Mouse (Mus musculus) forebrain, postnatal 0 days (tissue): ENCODE measurements at regions not wholly inside any gene's neighbourhood (a gene's known extent, or its start where the extent isn't known, plus 50 kb on each side); places are given as distances from the start of the nearest gene placed in this dataset.

Source experiments
- ATAC-seq: fragments of 200-750 bp; cut with Nextera tagmentation; 2 replicates; pipeline ENCODE4 v1.8.0; 2017; ENCODE audit warnings: mild to moderate bottlenecking, moderate library complexity
- DNase-seq: peaks from one replicate; pipeline ENCODE4 v3.0.0-alpha.2; 2015
- H3K27ac ChIP-seq: fragments of 300-500 bp; sonication (generic); 2 replicates; pipeline ENCODE4 v1.5.1; 2014; ENCODE audit warnings: low read depth, mild to moderate bottlenecking, antibody characterized with exemption, low read length, moderate library complexity, mixed read lengths
- H3K27me3 ChIP-seq: fragments of 300-500 bp; sonication (generic); 2 replicates; pipeline ENCODE4 v1.6.1; 2014; ENCODE audit warnings: mild to moderate bottlenecking, low read length, mixed read lengths; ENCODE audit not compliant: insufficient read depth
- H3K36me3 ChIP-seq: fragments of 300-500 bp; sonication (generic); 2 replicates; pipeline ENCODE4 v1.6.1; 2014; ENCODE audit warnings: mild to moderate bottlenecking, moderate library complexity; ENCODE audit not compliant: insufficient read depth
- H3K4me1 ChIP-seq: fragments of 300-500 bp; sonication (generic); 2 replicates; pipeline ENCODE4 v1.6.1; 2014; ENCODE audit warnings: antibody characterized with exemption; ENCODE audit not compliant: insufficient read depth
- H3K4me2 ChIP-seq: fragments of 300-500 bp; sonication (generic); 2 replicates; pipeline ENCODE4 v1.6.1; 2014; ENCODE audit warnings: low read depth, mild to moderate bottlenecking, moderate library complexity
- H3K4me3 ChIP-seq: fragments of 300-500 bp; sonication (generic); 2 replicates; pipeline ENCODE4 v1.5.1; 2014; ENCODE audit warnings: low read depth, low read length, mixed read lengths
- H3K9ac ChIP-seq: fragments of 300-500 bp; sonication (generic); 2 replicates; pipeline ENCODE4 v1.6.1; 2014; ENCODE audit warnings: mild to moderate bottlenecking
- H3K9me3 ChIP-seq: fragments of 300-500 bp; sonication (generic); 2 replicates; pipeline ENCODE4 v1.6.1; 2016; ENCODE audit warnings: low read length
- CTCF ChIP-seq: sonication (generic); IDR thresholded peaks from 2 replicates; pipeline ENCODE4 v1.5.1; 2016; ENCODE audit warnings: antibody characterized with exemption, control low read depth, low read depth
- WGBS: fragments of 180-500 bp; shearing (Covaris S2); extraction: QIAGEN DNeasy Blood & Tissue Kit; methylation state at CpG from one replicate; pipeline ENCODE4 v1.1.7; 2014; 5-methylcytosine and 5-hydroxymethylcytosine counted together

DNA sequence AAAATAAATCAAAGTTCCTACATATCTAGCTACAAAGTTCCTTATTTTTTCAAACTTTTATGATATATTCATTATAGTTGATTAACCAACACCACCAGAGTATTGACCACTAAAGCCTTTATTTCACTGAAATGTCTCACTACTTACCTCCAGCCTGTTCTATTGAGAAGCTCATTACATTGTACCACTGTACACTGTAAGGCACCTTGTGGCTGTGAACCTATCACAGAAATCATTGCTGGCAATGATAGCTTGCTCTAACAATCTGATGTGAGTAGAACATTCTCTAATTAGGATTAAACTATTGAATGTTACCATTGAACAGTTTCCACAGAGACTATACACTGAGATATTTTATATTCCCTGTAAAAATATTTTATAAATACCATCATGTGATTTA is 367.2 kb upstream of the Siglech start:
- Histone ChIP-seq H3K36me3 (no peaks in the 10 kb centered on the region), H3K9me3 (no peaks in the 10 kb centered on the region), H3K27ac (no peak overlapping the region), H3K4me1 (no peaks in the 10 kb centered on the region), H3K27me3 (no peaks in the 10 kb centered on the region), H3K4me3 (no peak overlapping the region), H3K9ac (no peak overlapping the region), H3K4me2 (no peak overlapping the region)
- DNase-seq (no peak), ATAC-seq (peak; percentile 12; the same call in 1 of the 2 replicates)
- TF ChIP-seq CTCF = no peak

DNA sequence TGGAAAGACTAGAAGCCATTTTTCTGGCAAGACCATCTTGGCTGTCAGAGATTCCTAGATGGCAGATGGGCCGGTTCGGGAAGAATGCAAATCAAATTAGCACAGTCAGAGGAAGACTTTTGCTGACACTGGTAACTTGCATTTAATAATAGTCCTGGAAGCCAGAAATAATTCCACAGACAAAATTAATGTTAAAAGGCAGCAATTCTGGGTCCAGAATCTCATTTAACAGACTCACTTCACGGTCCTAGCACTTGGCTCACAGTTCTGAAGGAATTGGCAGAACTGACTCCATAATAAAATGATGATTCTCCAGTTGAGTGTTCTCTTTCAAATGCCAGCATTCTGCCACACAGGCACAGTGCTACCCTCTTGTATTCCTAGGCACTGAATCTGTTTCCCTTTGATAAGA is 366.7 kb upstream of the Siglech start:
- no peaks in the 10 kb centered on the region for H3K27me3 ChIP-seq
- ATAC-seq (peak; percentile 91), DNase-seq (peak; percentile 77)
- no peaks in the 10 kb centered on the region for H3K36me3 ChIP-seq
- no peaks in the 10 kb centered on the region for H3K9me3 ChIP-seq
- H3K4me2 ChIP-seq = no peak overlapping the region
- H3K4me1 ChIP-seq = no peaks in the 10 kb centered on the region
- no peak for TF ChIP-seq CTCF
- no peak overlapping the region for H3K9ac ChIP-seq
- H3K4me3 ChIP-seq = no peak overlapping the region
- H3K27ac ChIP-seq = no peak overlapping the region
- WGBS = 29% methylated on average over 3 of the region's 3 CpGs

DNA sequence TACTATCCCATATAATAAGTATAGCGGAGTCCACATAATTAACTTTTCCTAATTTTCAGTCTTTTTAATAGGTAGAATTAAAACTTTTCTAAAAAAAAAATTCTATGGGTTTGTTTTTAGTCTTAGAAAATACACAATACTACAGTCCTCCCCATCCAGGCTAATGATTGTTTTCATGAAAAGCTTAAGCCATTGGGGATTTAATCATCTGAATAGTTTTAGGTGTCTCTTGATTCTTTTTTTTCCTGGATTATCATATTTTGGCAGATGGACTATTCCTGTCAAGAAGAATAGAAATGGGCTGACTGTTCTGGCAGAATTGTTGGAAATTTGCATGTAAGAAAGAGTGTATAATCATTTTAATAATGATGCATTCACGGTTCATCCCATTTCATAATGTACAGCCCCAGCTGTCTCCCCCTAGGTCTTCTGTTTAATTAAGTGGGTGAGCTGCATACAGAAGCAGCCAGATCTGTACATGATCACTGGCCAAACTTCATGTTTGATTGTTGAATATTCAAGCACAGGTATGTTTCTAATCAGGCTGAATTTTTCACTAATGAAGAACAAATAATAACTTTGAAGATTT is 320.6 kb upstream of the Siglech start:
- Histone ChIP-seq H3K9me3 (no peaks in the 10 kb centered on the region), H3K27ac (no peak overlapping the region), H3K4me2 (no peak overlapping the region), H3K4me1 (no peaks in the 10 kb centered on the region), H3K9ac (no peak overlapping the region), H3K36me3 (no peaks in the 10 kb centered on the region), H3K4me3 (no peak overlapping the region), H3K27me3 (no peaks in the 10 kb centered on the region)
- 48% methylated on average over 2 of the region's 2 CpGs for WGBS
- TF ChIP-seq CTCF = no peak
- no peak for ATAC-seq
- no peak for DNase-seq
